Mouse (Mus musculus) thymus, adult 2 months (tissue): Measurements from ENCODE around the gene Psmg3.

Source experiments
- CTCF ChIP-seq: fragments of 200-500 bp; IDR thresholded peaks from 2 replicates; pipeline ENCODE4 v1.5.1; 2012; ENCODE audit warnings: mild to moderate bottlenecking, control low read depth, low read length, moderate library complexity, borderline replicate concordance; ENCODE audit not compliant: control insufficient read depth, poor library complexity, insufficient read depth; ENCODE audit errors: extremely low read depth
- POLR2A ChIP-seq: fragments of 200-500 bp; IDR thresholded peaks from 2 replicates; pipeline ENCODE4 v1.6.1; 2012; ENCODE audit warnings: mild to moderate bottlenecking, low read length, control low read depth, moderate library complexity; ENCODE audit not compliant: control insufficient read depth, poor library complexity, insufficient read depth; ENCODE audit errors: extremely low read depth

- TF ChIP-seq CTCF (no peak), POLR2A (no peak)
Measured at GRCm38 (mm10) chr5:139829384-139829783, 2.7 kb upstream of the Psmg3 start.
